Mouse (Mus musculus) forebrain, postnatal 0 days (tissue): ENCODE data around the gene Sfn. TPM values are rescaled to one million over a fixed set of nuclear protein-coding genes. Genes with fewer than 3 reads are reported as not detected.

ENCODE experiments used
- ATAC-seq: fragments of 200-750 bp; cut with Nextera tagmentation; 2 replicates; pipeline ENCODE4 v1.8.0; 2017; ENCODE audit warnings: mild to moderate bottlenecking, moderate library complexity
- DNase-seq: peaks from one replicate; pipeline ENCODE4 v3.0.0-alpha.2; 2015
- H3K27ac ChIP-seq: fragments of 300-500 bp; sonication (generic); 2 replicates; pipeline ENCODE4 v1.5.1; 2014; ENCODE audit warnings: low read depth, mild to moderate bottlenecking, antibody characterized with exemption, low read length, moderate library complexity, mixed read lengths
- H3K27me3 ChIP-seq: fragments of 300-500 bp; sonication (generic); 2 replicates; pipeline ENCODE4 v1.6.1; 2014; ENCODE audit warnings: mild to moderate bottlenecking, low read length, mixed read lengths; ENCODE audit not compliant: insufficient read depth
- H3K36me3 ChIP-seq: fragments of 300-500 bp; sonication (generic); 2 replicates; pipeline ENCODE4 v1.6.1; 2014; ENCODE audit warnings: mild to moderate bottlenecking, moderate library complexity; ENCODE audit not compliant: insufficient read depth
- H3K4me1 ChIP-seq: fragments of 300-500 bp; sonication (generic); 2 replicates; pipeline ENCODE4 v1.6.1; 2014; ENCODE audit warnings: antibody characterized with exemption; ENCODE audit not compliant: insufficient read depth
- H3K4me2 ChIP-seq: fragments of 300-500 bp; sonication (generic); 2 replicates; pipeline ENCODE4 v1.6.1; 2014; ENCODE audit warnings: low read depth, mild to moderate bottlenecking, moderate library complexity
- H3K4me3 ChIP-seq: fragments of 300-500 bp; sonication (generic); 2 replicates; pipeline ENCODE4 v1.5.1; 2014; ENCODE audit warnings: low read depth, low read length, mixed read lengths
- H3K9ac ChIP-seq: fragments of 300-500 bp; sonication (generic); 2 replicates; pipeline ENCODE4 v1.6.1; 2014; ENCODE audit warnings: mild to moderate bottlenecking
- H3K9me3 ChIP-seq: fragments of 300-500 bp; sonication (generic); 2 replicates; pipeline ENCODE4 v1.6.1; 2016; ENCODE audit warnings: low read length
- CTCF ChIP-seq: sonication (generic); IDR thresholded peaks from 2 replicates; pipeline ENCODE4 v1.5.1; 2016; ENCODE audit warnings: antibody characterized with exemption, control low read depth, low read depth
- WGBS: fragments of 180-500 bp; shearing (Covaris S2); extraction: QIAGEN DNeasy Blood & Tissue Kit; methylation state at CpG from one replicate; pipeline ENCODE4 v1.1.7; 2014; 5-methylcytosine and 5-hydroxymethylcytosine counted together
- microRNA-seq, 2 experiments: library from miRNA; unstranded; fragments of <30 nt; microRNA quantifications; one replicate each; pipeline ENCODE4; 2016
- polyA plus RNA-seq: library from polyadenylated mRNA; unstranded; fragments of >200 nt; fragmentation: Nextera tagmentation; extraction: Ambion mirVana; gene quantifications from 2 replicates; pipeline ENCODE4 v1.2.1, GENCODE M21; 2015
- total RNA-seq: library from RNA; depleted of rRNA; stranded (reverse); fragments of >200 nt; gene quantifications from 2 replicates; pipeline ENCODE4 v1.2.3, GENCODE M21; 2014; rRNA removed

Sfn gene
- total and polyA plus RNA-seq, 2 experiments from 2014 or later, result 0.88 to 3.2 TPM

DNA sequence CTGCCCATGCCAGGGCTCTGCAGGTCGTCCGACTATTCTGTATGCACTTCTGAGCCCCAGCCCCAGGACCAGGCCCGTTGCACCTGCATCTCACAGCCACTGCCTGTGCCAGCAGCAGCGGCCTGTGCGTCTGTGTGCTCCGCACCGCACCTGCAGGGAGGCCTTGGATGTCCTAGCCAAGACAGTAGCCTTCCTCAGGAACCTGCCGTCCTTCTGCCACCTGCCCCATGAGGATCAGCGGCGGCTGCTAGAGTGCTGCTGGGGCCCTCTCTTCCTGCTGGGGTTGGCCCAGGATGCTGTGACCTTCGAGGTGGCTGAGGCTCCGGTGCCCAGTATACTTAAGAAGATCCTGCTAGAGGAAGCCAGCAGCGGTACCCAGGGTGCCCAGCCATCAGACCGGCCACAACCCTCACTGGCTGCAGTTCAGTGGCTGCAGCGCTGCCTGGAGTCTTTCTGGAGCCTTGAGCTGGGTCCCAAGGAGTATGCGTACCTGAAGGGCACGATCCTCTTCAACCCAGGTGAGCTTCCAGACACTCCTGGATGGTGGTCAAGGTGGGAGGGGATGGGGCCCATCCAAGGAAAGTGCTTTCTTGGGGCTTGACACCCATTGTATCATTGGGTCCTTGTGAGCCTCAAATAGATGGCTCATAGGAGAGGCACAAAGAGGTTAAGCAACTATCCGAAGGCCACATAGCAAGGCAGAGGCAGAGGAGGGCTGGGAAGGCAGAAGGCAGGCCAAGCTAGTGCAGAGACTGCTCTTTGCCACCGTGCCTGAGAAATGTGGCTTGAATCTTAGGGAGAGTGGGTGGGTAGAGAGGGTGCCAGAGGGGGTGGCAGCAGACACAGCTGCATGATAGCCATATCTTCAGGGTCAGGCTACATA lies 48.3 kb downstream of the Sfn start:
- Histone ChIP-seq H3K4me2 (no peak overlapping the region), H3K27me3 (no peaks in the 10 kb centered on the region), H3K9me3 (no peaks in the 10 kb centered on the region), H3K9ac (no peak overlapping the region), H3K4me1 (no peaks in the 10 kb centered on the region), H3K36me3 (no peaks in the 10 kb centered on the region), H3K4me3 (no peak overlapping the region), H3K27ac (no peak overlapping the region)
- ATAC-seq, result no peak
- no peak for DNase-seq
- WGBS, result 77% methylated on average over 19 of the region's 19 CpGs
- no peak for TF ChIP-seq CTCF

GRCm38 (mm10) chr4:133552768-133553447 lies 49.1 kb downstream of the Sfn start, which contains the start of gene Nr0b2:
TSS of gene Nr0b2 (plus strand) at chr4:133553376.
- Histone ChIP-seq H3K4me3 (no peak within 1 kb of the TSS), H3K9me3 (no peaks in the 10 kb centered on the region), H3K27me3 (no peaks in the 10 kb centered on the region), H3K9ac (no peak within 1 kb of the TSS), H3K36me3 (no peaks in the 10 kb centered on the region), H3K27ac (no peak within 1 kb of the TSS), H3K4me2 (no peak within 1 kb of the TSS), H3K4me1 (no peaks in the 10 kb centered on the region)
- WGBS, result 72% methylated on average over 10 of the region's 10 CpGs
- TF ChIP-seq CTCF, result no peak
- DNase-seq, result no peak
- no peak for ATAC-seq

GRCm38 (mm10) chr4:133552029-133552428 lies 49.9 kb downstream of the Sfn start:
- Histone ChIP-seq H3K27me3 (no peaks in the 10 kb centered on the region), H3K27ac (no peak overlapping the region), H3K4me3 (no peak overlapping the region), H3K36me3 (no peaks in the 10 kb centered on the region), H3K4me2 (no peak overlapping the region), H3K4me1 (no peaks in the 10 kb centered on the region), H3K9ac (no peak overlapping the region), H3K9me3 (no peaks in the 10 kb centered on the region)
- DNase-seq (no peak), ATAC-seq (no peak)
- no peak for TF ChIP-seq CTCF
- 67% methylated on average over 1 of the region's 1 CpGs for WGBS

Small RNA genes within 50 kb of the gene (microRNA-seq; reads per million reads assigned to microRNA genes)
- 0 reads per million in 2 experiments for gene Gm23158

Other genes starting within 250 kb of the Sfn start
- gene Wdtc1, start 248.7 kb downstream of the Sfn start, total RNA-seq, result 35.5 and 43.9 TPM in 2 replicates
- gene Wdtc1, start 248.7 kb downstream of the Sfn start, polyA plus RNA-seq, result 13.0 and 16.3 TPM in 2 replicates
- gene Slc9a1, start 232.5 kb downstream of the Sfn start, total RNA-seq, result 9.7 and 16.0 TPM in 2 replicates
- 7.7 and 10.1 TPM in 2 replicates for gene Slc9a1, start 232.5 kb downstream of the Sfn start, polyA plus RNA-seq
- 0.23 and 0.62 TPM in 2 replicates for gene Tent5b, start 122.0 kb downstream of the Sfn start, total RNA-seq
- 0.31 TPM in 2 replicates for gene Tent5b, start 122.0 kb downstream of the Sfn start, polyA plus RNA-seq
- gene Trnp1, start 103.6 kb downstream of the Sfn start, total RNA-seq, result 25.7 and 32.1 TPM in 2 replicates
- gene Trnp1, start 103.6 kb downstream of the Sfn start, polyA plus RNA-seq, result 14.3 and 17.7 TPM in 2 replicates
- gene Kdf1, start 83.2 kb downstream of the Sfn start, total RNA-seq, result 0.23 TPM in 1 of 2 replicates, not detected in the other
- gene Kdf1, start 83.2 kb downstream of the Sfn start, polyA plus RNA-seq, result 0.40 and 0.92 TPM in 2 replicates
- 115 and 119 TPM in 2 replicates for gene Nudc, start 56.2 kb downstream of the Sfn start, total RNA-seq
- gene Nudc, start 56.2 kb downstream of the Sfn start, polyA plus RNA-seq, result 217 and 262 TPM in 2 replicates
- not detected in 2 replicates for gene Nr0b2, start 48.8 kb downstream of the Sfn start, total RNA-seq
- gene Nr0b2, start 48.8 kb downstream of the Sfn start, polyA plus RNA-seq, result not detected in 2 replicates
- 8.4 and 11.8 TPM in 2 replicates for gene Gpatch3, start 27.4 kb downstream of the Sfn start, total RNA-seq
- 4.2 and 5.4 TPM in 2 replicates for gene Gpatch3, start 27.4 kb downstream of the Sfn start, polyA plus RNA-seq
- gene Gpn2, start 17.8 kb downstream of the Sfn start, total RNA-seq, result 18.5 and 20.5 TPM in 2 replicates
- gene Gpn2, start 17.8 kb downstream of the Sfn start, polyA plus RNA-seq, result 16.8 and 19.7 TPM in 2 replicates
- gene Zdhhc18, start 48.0 kb upstream of the Sfn start, total RNA-seq, result 14.8 and 21.2 TPM in 2 replicates
- 9.3 and 9.6 TPM in 2 replicates for gene Zdhhc18, start 48.0 kb upstream of the Sfn start, polyA plus RNA-seq
- 9.5 and 12.0 TPM in 2 replicates for gene Pigv, start 70.5 kb upstream of the Sfn start, total RNA-seq
- 9.2 and 12.5 TPM in 2 replicates for gene Pigv, start 70.5 kb upstream of the Sfn start, polyA plus RNA-seq
- gene Arid1a, start 154.6 kb upstream of the Sfn start, total RNA-seq, result 36.2 and 51.0 TPM in 2 replicates
- gene Arid1a, start 154.6 kb upstream of the Sfn start, polyA plus RNA-seq, result 12.7 and 19.3 TPM in 2 replicates